Mouse (Mus musculus): ENCODE data around the gene Pkn1.

Gene Pkn1

GRCm38 (mm10) chr8:83724697-83725482 lies 25.9 kb upstream of the Pkn1 start:
- peak; percentile 75 to 83 for DNase-seq (ENCODE audit: low read depth in 2 of 2, low spot score in 2 of 2)

GRCm38 (mm10) chr8:83723447-83724083 lies 24.6 kb upstream of the Pkn1 start:
- DNase-seq (ENCODE audit: low read depth in 2 of 2, low spot score in 2 of 2), result no peak

GRCm38 (mm10) chr8:83722631-83723030 lies 23.7 kb upstream of the Pkn1 start:
- no peak for DNase-seq (ENCODE audit: low read depth in 2 of 2, low spot score in 2 of 2)

- no peak for DNase-seq (ENCODE audit: low read depth in 2 of 2, low spot score in 2 of 2)
These were observed 22.5 kb upstream of the Pkn1 start for GRCm38 (mm10) chr8:83721405-83722025.

GRCm38 (mm10) chr8:83719693-83720092 lies 20.7 kb upstream of the Pkn1 start:
- DNase-seq (ENCODE audit: low read depth in 2 of 2, low spot score in 2 of 2), result no peak

GRCm38 (mm10) chr8:83719048-83719447 lies 20.1 kb upstream of the Pkn1 start:
- no peak for DNase-seq (ENCODE audit: low read depth in 2 of 2, low spot score in 2 of 2)

- DNase-seq (ENCODE audit: low read depth in 2 of 2, low spot score in 2 of 2), result no peak
These were observed 17.6 kb upstream of the Pkn1 start for GRCm38 (mm10) chr8:83716563-83716962.

GRCm38 (mm10) chr8:83715771-83716170 lies 16.8 kb upstream of the Pkn1 start:
- DNase-seq (ENCODE audit: low read depth in 2 of 2, low spot score in 2 of 2), result no peak

GRCm38 (mm10) chr8:83715031-83715690 lies 16.2 kb upstream of the Pkn1 start, which contains the start of gene Ddx39:
Gene Ddx39 (plus strand): TSS chr8:83715177.
- peak; percentile 94 to 98 for DNase-seq (ENCODE audit: low read depth in 2 of 2, low spot score in 2 of 2)

GRCm38 (mm10) chr8:83714676-83715030 lies 15.7 kb upstream of the Pkn1 start:
- no peak for DNase-seq (ENCODE audit: low read depth in 2 of 2, low spot score in 2 of 2)

GRCm38 (mm10) chr8:83707554-83707953 lies 8.6 kb upstream of the Pkn1 start:
- no peak for DNase-seq (ENCODE audit: low read depth in 2 of 2, low spot score in 2 of 2)

GRCm38 (mm10) chr8:83706411-83706810 lies 7.4 kb upstream of the Pkn1 start:
- DNase-seq (ENCODE audit: low read depth in 2 of 2, low spot score in 2 of 2), result no peak

- no peak for DNase-seq (ENCODE audit: low read depth in 2 of 2, low spot score in 2 of 2)
These were observed 4.4 kb upstream of the Pkn1 start for GRCm38 (mm10) chr8:83703426-83703825.

GRCm38 (mm10) chr8:83700423-83701085 lies 1.6 kb upstream of the Pkn1 start:
- no peak for DNase-seq (ENCODE audit: low read depth in 2 of 2, low spot score in 2 of 2)

GRCm38 (mm10) chr8:83699566-83699965 lies 587 bp upstream of the Pkn1 start:
- DNase-seq (ENCODE audit: low read depth in 2 of 2, low spot score in 2 of 2), result peak in 1 of 2 experiments; percentile 32

- DNase-seq (ENCODE audit: low read depth in 2 of 2, low spot score in 2 of 2), result peak; percentile 63 to 69
These were observed 703 bp downstream of the Pkn1 start for GRCm38 (mm10) chr8:83698291-83698660.

- peak in 1 of 2 experiments; percentile 6 for DNase-seq (ENCODE audit: low read depth in 2 of 2, low spot score in 2 of 2)
These were observed 1.4 kb downstream of the Pkn1 start for GRCm38 (mm10) chr8:83697374-83698220.

- DNase-seq (ENCODE audit: low read depth in 2 of 2, low spot score in 2 of 2), result peak in 1 of 2 experiments; percentile 44
These were observed 3.5 kb downstream of the Pkn1 start for GRCm38 (mm10) chr8:83695351-83696106.

GRCm38 (mm10) chr8:83694369-83695160 lies 4.4 kb downstream of the Pkn1 start:
- no peak for DNase-seq (ENCODE audit: low read depth in 2 of 2, low spot score in 2 of 2)

Data from CD8-positive naive resting alpha-beta T cell, adult 2 months (primary cell).